Mouse (Mus musculus) testis, postnatal 14 days (tissue): Measurements from ENCODE around the gene Myrip.
"Not testable (repeated sequence)": the region's sequence is repeated elsewhere in the genome, so short reads cannot be mapped to it uniquely, and the experiment has no call there.

Source experiments
- DNase-seq: peaks from one replicate; pipeline ENCODE4 v3.0.0; 2021; ENCODE audit warnings: low spot score

Myrip gene

GRCm38 (mm10) chr9:120301213-120301612 lies at the start of gene Myrip:
Gene Myrip, plus strand, starts transcription at chr9:120301513.
- not testable (repeated sequence) for DNase-seq

GRCm38 (mm10) chr9:120259805-120260204 lies 41.5 kb upstream of the Myrip start:
- DNase-seq, result no peak

- DNase-seq, result no peak
These were observed 37.3 kb upstream of the Myrip start for GRCm38 (mm10) chr9:120263994-120264393.

GRCm38 (mm10) chr9:120273083-120273482 lies 28.2 kb upstream of the Myrip start:
- DNase-seq, result no peak

- no peak for DNase-seq
These were observed 26.1 kb upstream of the Myrip start for GRCm38 (mm10) chr9:120275226-120275625.

GRCm38 (mm10) chr9:120281147-120281546 lies 20.2 kb upstream of the Myrip start:
- no peak for DNase-seq

GRCm38 (mm10) chr9:120282461-120283047 lies 18.8 kb upstream of the Myrip start:
- no peak for DNase-seq

DNA sequence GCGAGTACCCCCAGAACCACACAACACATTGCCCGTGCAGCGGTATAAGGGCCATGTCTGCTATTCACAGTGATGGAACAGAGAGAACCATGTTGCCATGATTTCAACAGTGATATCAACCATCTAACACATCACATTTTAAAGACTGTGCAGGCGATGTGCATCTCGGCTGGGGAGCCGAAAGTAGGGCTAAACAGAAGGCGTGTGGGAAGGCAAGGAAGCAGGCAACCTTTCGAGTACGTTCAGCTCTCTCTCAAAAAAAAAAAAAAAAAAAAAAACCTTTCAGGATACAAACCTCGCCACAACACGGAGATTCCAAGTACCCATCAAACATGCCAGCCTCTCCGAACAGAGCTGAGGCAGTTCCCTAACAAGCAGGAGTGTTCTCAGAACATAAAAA lies 17.8 kb upstream of the Myrip start:
- DNase-seq, result no peak

DNA sequence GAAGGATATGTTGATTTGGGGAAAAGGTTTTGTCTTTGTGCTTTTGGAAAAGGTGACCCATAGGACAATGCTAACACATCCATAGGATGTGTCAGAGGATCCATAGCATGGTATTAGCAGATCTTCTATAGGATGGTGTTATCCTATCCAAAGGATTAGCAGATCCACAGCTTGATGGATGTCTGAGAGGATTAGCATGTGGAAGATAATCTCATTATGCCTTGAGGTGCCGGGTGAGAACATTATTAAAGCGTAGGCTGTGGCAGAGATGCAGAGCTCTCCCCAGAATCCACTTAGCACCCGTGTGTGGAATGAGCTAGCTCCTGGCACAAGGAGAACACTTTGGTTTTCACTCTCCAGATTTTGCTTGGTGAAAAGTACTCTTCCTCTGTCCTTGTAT lies 13.3 kb upstream of the Myrip start:
- DNase-seq, result no peak

DNA sequence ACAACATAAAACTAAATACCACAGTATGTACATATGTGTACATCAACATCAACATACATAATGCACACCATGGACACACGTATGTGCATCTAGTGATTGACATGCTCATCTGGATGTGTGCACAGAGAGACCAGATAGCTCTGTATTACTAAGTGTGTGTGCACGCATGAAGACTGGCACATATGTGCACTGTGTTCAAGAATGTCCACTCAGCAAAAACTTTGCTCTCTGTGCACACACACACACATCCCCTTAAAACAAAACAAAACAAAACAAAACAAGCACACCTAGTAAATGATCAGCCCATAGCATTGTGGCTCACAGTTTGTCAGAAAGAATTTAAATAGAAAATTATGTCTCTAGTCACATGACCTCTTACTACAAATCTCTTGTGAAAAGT lies 10.9 kb upstream of the Myrip start:
- DNase-seq, result no peak

DNA sequence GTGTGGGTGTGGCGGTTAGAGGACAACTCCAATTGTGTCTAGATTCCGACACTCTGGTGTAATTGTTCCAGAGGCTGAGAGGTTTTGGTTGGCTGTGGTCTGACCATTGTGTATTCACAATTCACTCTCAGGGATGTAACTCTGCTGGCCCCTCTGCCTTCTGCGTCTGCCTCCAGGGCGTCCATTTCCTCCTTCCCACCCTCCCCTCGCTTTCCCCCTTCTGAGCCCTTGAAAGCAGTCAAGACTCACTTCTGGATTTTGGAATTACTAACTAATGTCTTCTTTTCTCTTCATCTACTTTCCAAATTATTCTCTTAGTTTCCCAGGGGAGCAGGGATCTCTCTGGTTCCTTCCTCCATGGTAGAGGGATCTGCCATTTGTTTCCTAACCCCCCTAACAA lies 8.8 kb upstream of the Myrip start:
- no peak for DNase-seq

DNA sequence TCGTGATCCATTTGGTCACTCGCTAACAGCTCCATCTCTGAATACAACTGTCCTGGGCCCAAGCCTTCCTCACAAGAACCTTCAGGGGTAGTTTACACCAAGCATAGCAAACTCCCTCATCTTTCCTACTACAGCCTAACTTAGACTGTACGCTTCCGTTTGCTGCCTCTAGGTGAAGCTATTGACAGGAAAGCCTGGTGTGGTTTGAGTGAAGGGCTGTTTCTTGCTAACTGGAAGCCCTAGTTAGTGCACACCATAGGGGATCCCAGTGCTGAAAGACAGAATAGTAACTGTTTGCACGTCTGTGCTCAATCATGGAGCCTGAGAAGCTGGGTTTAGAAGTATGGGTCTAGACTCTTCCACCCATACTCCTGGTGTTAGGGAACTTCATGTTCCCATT lies 5.8 kb upstream of the Myrip start:
- DNase-seq, result no peak

DNA sequence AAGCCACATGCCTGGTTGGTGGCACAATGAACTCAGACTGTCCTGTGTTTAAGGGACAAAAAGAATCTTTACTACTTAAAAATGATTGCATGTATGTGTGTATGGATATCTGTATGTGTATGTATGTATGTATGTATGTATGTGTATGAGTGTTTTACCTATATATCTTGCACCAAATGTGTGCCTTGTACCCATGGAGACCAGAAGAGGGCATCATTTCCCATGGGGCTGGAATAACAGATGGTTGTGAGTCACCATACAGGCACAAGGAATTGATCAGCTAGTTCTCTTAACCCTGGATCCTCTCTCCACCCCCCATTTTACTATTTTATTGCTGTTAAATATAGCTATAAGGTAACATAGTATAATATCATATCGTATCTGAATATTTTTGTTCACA lies 4.4 kb upstream of the Myrip start:
- DNase-seq, result no peak

DNA sequence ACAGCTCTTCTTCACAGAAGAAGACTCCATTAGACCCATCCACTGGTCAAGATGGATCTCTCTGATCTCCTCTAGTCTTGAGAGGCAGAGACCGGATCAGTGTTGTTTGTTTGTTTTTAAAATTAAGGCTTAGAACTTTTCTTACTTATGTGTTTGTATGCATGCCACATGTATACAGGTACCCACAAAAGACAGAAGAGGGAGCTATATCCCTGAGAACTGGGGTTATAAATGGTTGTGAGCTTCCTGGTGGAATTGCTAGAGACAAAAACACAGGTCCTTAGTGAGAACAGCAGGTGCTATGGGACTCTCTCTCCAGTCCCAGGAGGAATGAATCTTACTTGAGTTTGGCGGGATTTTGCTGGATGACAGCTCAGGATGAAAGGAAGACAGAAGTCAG lies 1.9 kb upstream of the Myrip start:
- DNase-seq, result no peak

DNA sequence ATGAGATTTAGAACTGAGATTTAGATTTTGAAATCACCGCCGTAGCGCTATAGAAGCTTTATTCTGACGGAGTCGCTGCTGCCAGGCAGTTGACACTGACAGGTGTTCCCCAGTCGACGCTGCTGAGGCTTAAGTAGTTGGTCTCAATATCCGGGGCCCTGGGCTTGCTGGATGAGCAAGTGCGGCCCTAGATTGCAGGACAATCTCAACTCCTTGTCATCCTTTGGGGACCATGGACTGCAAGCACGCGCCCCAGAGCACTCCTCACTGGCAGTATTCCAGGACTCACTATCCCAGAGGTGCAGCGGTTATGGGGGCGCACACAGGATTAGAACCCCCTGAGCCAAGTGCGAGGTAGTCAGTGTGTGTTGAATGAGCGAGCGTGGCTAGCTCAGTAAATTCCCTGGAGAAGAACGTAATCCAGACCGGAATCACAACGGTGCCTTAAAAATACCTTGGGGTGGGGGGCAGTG lies 1.7 kb downstream of the Myrip start:
- no peak for DNase-seq

- peak; percentile 22 for DNase-seq
These were observed 2.4 kb downstream of the Myrip start for GRCm38 (mm10) chr9:120303453-120304299.

GRCm38 (mm10) chr9:120304300-120305137 lies 3.2 kb downstream of the Myrip start:
- peak; percentile 31 for DNase-seq

- DNase-seq, result no peak
These were observed 13.9 kb downstream of the Myrip start for GRCm38 (mm10) chr9:120315171-120315570.

DNA sequence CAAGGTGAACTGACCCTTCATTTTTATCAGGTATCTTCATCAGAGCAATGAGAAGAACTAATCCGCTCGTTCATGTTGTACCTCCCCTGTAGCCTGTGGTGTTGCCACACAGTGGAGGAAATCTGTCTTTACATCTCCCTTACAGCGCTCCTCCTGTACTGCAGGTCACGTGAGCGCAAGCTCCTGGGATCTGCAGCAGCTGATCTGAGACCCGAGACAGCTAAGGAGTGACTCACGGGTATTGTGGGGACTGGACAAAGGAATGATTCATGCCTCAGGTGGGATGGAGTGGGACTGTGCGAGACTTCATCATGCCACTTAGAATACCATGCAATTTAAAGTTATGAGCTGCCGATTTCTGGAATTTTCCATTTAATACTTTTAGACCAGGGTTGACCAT lies 17.8 kb downstream of the Myrip start:
- DNase-seq, result no peak

DNA sequence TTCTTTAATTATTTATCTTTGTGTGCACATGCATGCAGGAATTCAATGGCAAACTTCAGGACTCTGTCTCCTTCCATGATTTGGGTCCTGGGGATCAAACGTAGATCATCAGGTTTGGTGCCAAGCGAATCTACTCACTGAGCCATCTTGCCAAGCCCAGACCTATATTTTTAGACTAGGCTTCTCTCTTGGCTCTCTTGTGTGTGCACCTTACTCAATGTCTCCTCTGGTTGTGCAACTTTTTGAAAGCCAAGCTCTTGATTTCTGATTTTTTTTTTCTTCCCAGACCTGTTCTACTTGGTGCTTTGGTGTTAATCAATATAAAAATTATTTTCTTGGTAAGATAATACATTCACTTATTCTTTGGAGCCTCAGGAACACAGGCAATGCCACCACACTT lies 19.3 kb downstream of the Myrip start:
- no peak for DNase-seq

DNA sequence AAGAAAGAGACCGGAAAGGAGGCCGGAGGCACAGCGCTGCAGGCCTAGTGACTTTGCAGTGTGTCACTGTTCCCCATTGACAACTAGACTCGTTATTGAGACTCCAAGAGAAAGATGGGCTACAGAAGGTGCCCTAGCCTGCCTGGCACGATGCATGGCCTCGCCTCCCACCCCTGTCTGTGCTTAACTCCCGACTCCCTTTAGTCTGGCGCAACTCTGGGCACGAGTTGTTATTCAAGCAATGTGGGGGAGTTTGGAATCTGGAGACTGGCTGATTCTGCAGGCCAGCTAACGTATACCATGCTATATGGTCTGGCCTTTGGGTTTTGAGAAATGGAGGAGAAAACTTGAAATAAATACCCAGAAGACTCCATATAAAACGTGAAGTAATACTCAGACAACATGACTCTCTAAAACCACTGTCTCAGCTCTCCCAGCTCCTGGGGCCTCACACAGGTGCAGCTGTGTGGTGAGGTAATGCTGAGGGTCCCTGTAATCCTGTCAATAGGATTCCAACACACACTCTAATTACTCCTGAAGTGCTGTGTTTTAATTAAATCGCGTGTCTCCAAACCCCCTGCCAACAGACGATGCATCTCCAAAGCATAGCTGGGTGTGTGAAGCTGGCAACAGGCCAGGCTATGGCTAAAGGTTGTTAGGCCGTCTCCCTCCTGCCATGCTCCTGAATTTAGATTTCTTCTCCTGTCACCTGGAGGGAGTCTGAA lies 21.6 kb downstream of the Myrip start:
- no peak for DNase-seq

- not testable (repeated sequence) for DNase-seq
These were observed 29.7 kb downstream of the Myrip start for GRCm38 (mm10) chr9:120331048-120331447.
